Mouse (Mus musculus): Measurements from ENCODE around the gene Il13. TPM values are rescaled to one million over a fixed set of nuclear protein-coding genes. Genes with fewer than 3 reads are reported as not detected.

The Il13 gene
- not detected for total RNA-seq (2021)
- long read RNA-seq, experiment 1: 0 reads
- long read RNA-seq, experiment 2: 0 reads

GRCm38 (mm10) chr11:53634556-53634955, at the start of gene Il13:
Gene Il13, minus strand, starts transcription at chr11:53634702.
- DNase-seq: no peak

- DNase-seq: no peak
Observed at GRCm38 (mm10) chr11:53682994-53683530, 48.6 kb upstream of the Il13 start.

- DNase-seq: no peak
Observed at GRCm38 (mm10) chr11:53682170-53682569, 47.7 kb upstream of the Il13 start.

- DNase-seq: no peak
Observed at GRCm38 (mm10) chr11:53681686-53682085, 47.2 kb upstream of the Il13 start.

GRCm38 (mm10) chr11:53680141-53680540, 45.6 kb upstream of the Il13 start:
- no peak for DNase-seq

- DNase-seq: no peak
Observed at GRCm38 (mm10) chr11:53671414-53671813, 36.9 kb upstream of the Il13 start.

GRCm38 (mm10) chr11:53664091-53664490, 29.6 kb upstream of the Il13 start:
- DNase-seq: no peak

- DNase-seq: no peak
Observed at GRCm38 (mm10) chr11:53662794-53663674, 28.5 kb upstream of the Il13 start.

- DNase-seq: no peak
Observed at GRCm38 (mm10) chr11:53657828-53658227, 23.3 kb upstream of the Il13 start.

GRCm38 (mm10) chr11:53657381-53657780, 22.9 kb upstream of the Il13 start:
- no peak for DNase-seq

- peak; percentile 5 for DNase-seq
Observed at GRCm38 (mm10) chr11:53656558-53657202, 22.2 kb upstream of the Il13 start.

GRCm38 (mm10) chr11:53655043-53655442, 20.5 kb upstream of the Il13 start:
- no peak for DNase-seq

- no peak for DNase-seq
Observed at GRCm38 (mm10) chr11:53652427-53652826, 17.9 kb upstream of the Il13 start.

- no peak for DNase-seq
Observed at GRCm38 (mm10) chr11:53651441-53651840, 16.9 kb upstream of the Il13 start.

GRCm38 (mm10) chr11:53644017-53644416, 9.5 kb upstream of the Il13 start:
- no peak for DNase-seq

- no peak for DNase-seq
Observed at GRCm38 (mm10) chr11:53642744-53643279, 8.3 kb upstream of the Il13 start.

GRCm38 (mm10) chr11:53637803-53638260, 3.3 kb upstream of the Il13 start:
- no peak for DNase-seq

- DNase-seq: no peak
Observed at GRCm38 (mm10) chr11:53637046-53637802, 2.7 kb upstream of the Il13 start.

- DNase-seq: peak; percentile 25
Observed at GRCm38 (mm10) chr11:53636183-53636646, 1.7 kb upstream of the Il13 start.

- peak; percentile 13 for DNase-seq
Observed at GRCm38 (mm10) chr11:53635590-53636182, 1.2 kb upstream of the Il13 start.

- DNase-seq: no peak
Observed at GRCm38 (mm10) chr11:53633644-53634043, 858 bp downstream of the Il13 start.

All from adrenal gland, postnatal 10 days (tissue).